Mouse (Mus musculus) limb, embryonic 10.5 days (tissue): ENCODE measurements around the gene Epas1. TPM values are rescaled to one million over a fixed set of nuclear protein-coding genes. Genes with fewer than 3 reads are reported as not detected.

Experiments
- DNase-seq: peaks from one replicate; pipeline ENCODE4 v3.0.0-alpha.2; 2017; ENCODE audit warnings: low spot score
- H3K27ac ChIP-seq: fragments of 300-500 bp; sonication (generic); 2 replicates; pipeline ENCODE4 v1.5.1; 2016; ENCODE audit warnings: mild to moderate bottlenecking
- H3K27me3 ChIP-seq: fragments of 300-500 bp; sonication (generic); 2 replicates; pipeline ENCODE4 v1.6.1; 2016; ENCODE audit warnings: low read depth, mild to moderate bottlenecking; ENCODE audit not compliant: poor library complexity, severe bottlenecking
- H3K36me3 ChIP-seq: fragments of 300-500 bp; sonication (generic); 2 replicates; pipeline ENCODE4 v1.6.1; 2016; ENCODE audit warnings: mild to moderate bottlenecking, moderate library complexity
- H3K4me1 ChIP-seq: fragments of 300-500 bp; sonication (generic); 2 replicates; pipeline ENCODE4 v1.6.1; 2016
- H3K4me3 ChIP-seq: fragments of 300-500 bp; sonication (generic); 2 replicates; pipeline ENCODE4 v1.5.1; 2016; ENCODE audit warnings: mild to moderate bottlenecking, moderate library complexity
- H3K9me3 ChIP-seq: fragments of 300-500 bp; sonication (generic); replicated peaks from 2 replicates; pipeline ENCODE4 v1.6.1; 2016; ENCODE audit warnings: mild to moderate bottlenecking
- WGBS: fragments of 180-500 bp; shearing (Covaris S2); methylation state at CpG from one replicate; pipeline ENCODE4 v1.1.7; 2016; 5-methylcytosine and 5-hydroxymethylcytosine counted together
- polyA plus RNA-seq: library from polyadenylated mRNA; unstranded; fragments of >200 nt; fragmentation: Nextera tagmentation; extraction: Ambion mirVana; gene quantifications from 2 replicates; pipeline ENCODE4 v1.2.1, GENCODE M21; 2016

Epas1 gene
- polyA plus RNA-seq, 1 experiment from 2014 or later: 2.9 TPM

GRCm38 (mm10) chr17:86732522-86732921, 21.0 kb upstream of the Epas1 start:
- WGBS: 81% methylated on average over 1 of the region's 1 CpGs
- no peak overlapping the region for H3K4me3 ChIP-seq

GRCm38 (mm10) chr17:86733644-86734043, 19.9 kb upstream of the Epas1 start:
- DNase-seq: no peak
- H3K36me3 ChIP-seq: no peaks in the 10 kb centered on the region
- H3K9me3 ChIP-seq: no peaks in the 10 kb centered on the region
- H3K27me3 ChIP-seq: no peaks in the 10 kb centered on the region
- peaks cover 9% of the 10 kb centered on the region for H3K4me1 ChIP-seq
- H3K4me3 ChIP-seq: no peak overlapping the region
- 89% methylated on average over 4 of the region's 4 CpGs for WGBS
- H3K27ac ChIP-seq: no peak overlapping the region

More at GRCm38 (mm10) chr17:86732522-86732921, 21.0 kb upstream of the Epas1 start:
- DNase-seq: no peak
- Histone ChIP-seq H3K4me1 (peaks cover 9% of the 10 kb centered on the region), H3K27me3 (no peaks in the 10 kb centered on the region), H3K27ac (peak overlapping the region; percentile 85), H3K36me3 (no peaks in the 10 kb centered on the region), H3K9me3 (no peaks in the 10 kb centered on the region)

GRCm38 (mm10) chr17:86738477-86738876, 15.0 kb upstream of the Epas1 start:
- Histone ChIP-seq H3K4me1 (no peaks in the 10 kb centered on the region), H3K36me3 (no peaks in the 10 kb centered on the region), H3K27ac (no peak overlapping the region), H3K27me3 (no peaks in the 10 kb centered on the region), H3K9me3 (no peaks in the 10 kb centered on the region), H3K4me3 (no peak overlapping the region)
- 72% methylated on average over 6 of the region's 6 CpGs for WGBS
- no peak for DNase-seq

- Histone ChIP-seq H3K9me3 (no peaks in the 10 kb centered on the region), H3K4me3 (no peak overlapping the region), H3K27ac (no peak overlapping the region), H3K27me3 (no peaks in the 10 kb centered on the region), H3K4me1 (no peaks in the 10 kb centered on the region), H3K36me3 (no peaks in the 10 kb centered on the region)
- DNase-seq: no peak
- 87% methylated on average over 7 of the region's 7 CpGs for WGBS
Measured at GRCm38 (mm10) chr17:86743351-86743941, 10.1 kb upstream of the Epas1 start.

- Histone ChIP-seq H3K36me3 (no peaks in the 10 kb centered on the region), H3K27ac (no peak overlapping the region), H3K9me3 (no peaks in the 10 kb centered on the region), H3K4me3 (no peak overlapping the region), H3K4me1 (no peaks in the 10 kb centered on the region), H3K27me3 (no peaks in the 10 kb centered on the region)
- WGBS: 59% methylated on average over 6 of the region's 6 CpGs
- no peak for DNase-seq
Measured at GRCm38 (mm10) chr17:86744943-86745342, 8.6 kb upstream of the Epas1 start.

GRCm38 (mm10) chr17:86751373-86751871, 2.1 kb upstream of the Epas1 start:
- no peak overlapping the region for H3K27ac ChIP-seq
- H3K9me3 ChIP-seq: no peaks in the 10 kb centered on the region
- H3K27me3 ChIP-seq: peaks cover 52% of the 10 kb centered on the region
- DNase-seq: no peak
- peaks cover 26% of the 10 kb centered on the region for H3K4me1 ChIP-seq
- no peak overlapping the region for H3K4me3 ChIP-seq
- 69% methylated on average over 10 of the region's 10 CpGs for WGBS
- no peaks in the 10 kb centered on the region for H3K36me3 ChIP-seq

- Histone ChIP-seq H3K4me1 (peaks cover 26% of the 10 kb centered on the region), H3K27me3 (peaks cover 65% of the 10 kb centered on the region), H3K27ac (peak overlapping the region; percentile 0; the same call in 1 of the 2 replicates), H3K36me3 (no peaks in the 10 kb centered on the region), H3K9me3 (no peaks in the 10 kb centered on the region), H3K4me3 (peak overlapping the region; percentile 65)
- under 1% methylated on average over 55 of the region's 55 CpGs for WGBS
- peak; percentile 71 for DNase-seq
Measured at GRCm38 (mm10) chr17:86753931-86754805, 668 bp downstream of the Epas1 start.

- H3K9me3 ChIP-seq: no peaks in the 10 kb centered on the region
- H3K36me3 ChIP-seq: no peaks in the 10 kb centered on the region
- H3K4me3 ChIP-seq: peak overlapping the region; percentile 65
- peaks cover 26% of the 10 kb centered on the region for H3K4me1 ChIP-seq
- under 1% methylated on average over 52 of the region's 52 CpGs for WGBS
- peaks cover 65% of the 10 kb centered on the region for H3K27me3 ChIP-seq
- peak overlapping the region; percentile 21; the same call in 1 of the 2 replicates for H3K27ac ChIP-seq
- peak; percentile 69 for DNase-seq
Measured at GRCm38 (mm10) chr17:86754806-86755571, 1.5 kb downstream of the Epas1 start.

GRCm38 (mm10) chr17:86755581-86756195, 2.2 kb downstream of the Epas1 start:
- peaks cover 26% of the 10 kb centered on the region for H3K4me1 ChIP-seq
- H3K27ac ChIP-seq: no peak overlapping the region; the same call in 1 of the 2 replicates
- no peaks in the 10 kb centered on the region for H3K36me3 ChIP-seq
- peaks cover 58% of the 10 kb centered on the region for H3K27me3 ChIP-seq
- H3K4me3 ChIP-seq: peak overlapping the region; percentile 65
- DNase-seq: no peak
- WGBS: 14% methylated on average over 11 of the region's 11 CpGs
- H3K9me3 ChIP-seq: no peaks in the 10 kb centered on the region

- Histone ChIP-seq H3K4me3 (no peak overlapping the region), H3K9me3 (no peaks in the 10 kb centered on the region), H3K4me1 (peaks cover 42% of the 10 kb centered on the region), H3K27ac (no peak overlapping the region), H3K36me3 (no peaks in the 10 kb centered on the region), H3K27me3 (peaks cover 40% of the 10 kb centered on the region)
- no peak for DNase-seq
- WGBS: 40% methylated on average over 2 of the region's 2 CpGs
Measured at GRCm38 (mm10) chr17:86757621-86758020, 4.1 kb downstream of the Epas1 start.

GRCm38 (mm10) chr17:86761859-86762258, 8.4 kb downstream of the Epas1 start:
- 74% methylated on average over 5 of the region's 5 CpGs for WGBS

More at GRCm38 (mm10) chr17:86761859-86762258, 8.4 kb downstream of the Epas1 start:
- no peaks in the 10 kb centered on the region for H3K9me3 ChIP-seq
- peaks cover 22% of the 10 kb centered on the region for H3K4me1 ChIP-seq
- H3K27ac ChIP-seq: peak overlapping the region; percentile 70; the same call in 1 of the 2 replicates
- H3K36me3 ChIP-seq: no peaks in the 10 kb centered on the region
- DNase-seq: no peak
- no peak overlapping the region for H3K4me3 ChIP-seq
- H3K27me3 ChIP-seq: peaks cover 9% of the 10 kb centered on the region; the same call in 1 of the 2 replicates
